In genomic region chr11:60709481-60710465, GRCm38 (mm10) we compare ENCODE assay signal across 14 mouse cellular contexts. TPM values are rescaled to one million over a fixed set of nuclear protein-coding genes. Genes with fewer than 3 reads are reported as not detected.
A peak's percentile ranks its signal among the peaks of the same experiment; 100 is the strongest.
DNase-seq lines count a peak whose midpoint lies in the region; ATAC-seq and TF ChIP-seq lines count a peak whose summit lies in the region.
"Had no signal": no experiment of that assay in that cellular context is flagged by ENCODE, and none has a peak within 500 bp of the region (broad histone marks: within the 10 kb centered on the region; RNA-seq: fewer than 3 reads in every experiment).

No protein-coding gene starts in this region.

- no peaks in the 10 kb centered on the region for H3K79me2 ChIP-seq in heart, adult 2 months (replicated peaks; ENCODE audit: control insufficient read depth, insufficient read depth, low read length)

- no peaks in the 10 kb centered on the region for H3K9me3 ChIP-seq in liver, postnatal 0 days (ENCODE audit: low read length)
- H3K9me3 ChIP-seq in liver, embryonic 11.5 days (ENCODE audit: control insufficient read depth, low read length): no peaks in the 10 kb centered on the region
- H3K9me3 ChIP-seq in E14TG2a.4 (ENCODE audit: low read length): no peaks in the 10 kb centered on the region
- H3K9me3 ChIP-seq in hindbrain, embryonic 16.5 days (ENCODE audit: control insufficient read depth, low read length): no peaks in the 10 kb centered on the region
- H3K9me3 ChIP-seq: limb, embryonic 15.5 days; neural tube, embryonic 12.5 days; stomach, embryonic 15.5 days had no signal

- no peak overlapping the region for H3K4me2 ChIP-seq in liver, postnatal 0 days (ENCODE audit: low read depth, low read length)
- no peak overlapping the region for H3K4me2 ChIP-seq in liver, embryonic 11.5 days
- no peak overlapping the region for H3K4me2 ChIP-seq in hindbrain, embryonic 16.5 days (ENCODE audit: low read length)
- H3K4me2 ChIP-seq: limb, embryonic 15.5 days; neural tube, embryonic 12.5 days; stomach, embryonic 15.5 days had no signal

- H3K27ac ChIP-seq in heart, adult 2 months: no peak overlapping the region
- no peak overlapping the region for H3K27ac ChIP-seq in liver, postnatal 0 days (ENCODE audit: low read depth)
- H3K27ac ChIP-seq in liver, embryonic 11.5 days (ENCODE audit: low read depth, low read length): no peak overlapping the region
- H3K27ac ChIP-seq in hindbrain, embryonic 16.5 days (ENCODE audit: low read depth, low read length): no peak overlapping the region
- H3K27ac ChIP-seq: limb, embryonic 15.5 days; neural tube, embryonic 12.5 days; stomach, embryonic 15.5 days had no signal

- intact Hi-C loops in heart, adult 2 months (cut with DNase I): no loop called here
- intact Hi-C loops in heart, postnatal 25 days (cut with DNase I): no loop called here

- TF ChIP-seq EP300 in heart, adult 2 months (IDR thresholded peaks at IDR 0.05; ENCODE audit: insufficient read depth, low read depth, low read length): no peak
- no peak for TF ChIP-seq EP300 in liver, postnatal 0 days (IDR thresholded peaks at IDR 0.05; ENCODE audit: low read depth)

- TF ChIP-seq POLR2A in heart, adult 2 months (IDR thresholded peaks at IDR 0.05; ENCODE audit: insufficient read depth, low read depth, low read length): no peak

- peaks cover 11% of the 10 kb centered on the region for H3K4me1 ChIP-seq in heart, adult 2 months (ENCODE audit: control insufficient read depth, insufficient read depth, low read length)
- no peaks in the 10 kb centered on the region for H3K4me1 ChIP-seq in liver, postnatal 0 days (ENCODE audit: insufficient read depth)
- H3K4me1 ChIP-seq in liver, embryonic 11.5 days (replicated peaks; ENCODE audit: control insufficient read depth, insufficient read depth, low read length): no peaks in the 10 kb centered on the region
- H3K4me1 ChIP-seq in E14TG2a.4 (replicated peaks; ENCODE audit: low read depth, low read length): peaks cover 80% of the 10 kb centered on the region
- H3K4me1 ChIP-seq in hindbrain, embryonic 16.5 days (ENCODE audit: control insufficient read depth, insufficient read depth, low read depth, low read length): no peaks in the 10 kb centered on the region
- H3K4me1 ChIP-seq: neural tube, embryonic 12.5 days had no signal

- H3K9ac ChIP-seq in heart, adult 2 months (ENCODE audit: low read depth, low read length): no peak overlapping the region
- no peak overlapping the region for H3K9ac ChIP-seq in liver, postnatal 0 days (replicated peaks)
- H3K9ac ChIP-seq in liver, embryonic 11.5 days (ENCODE audit: low read depth, low read length): no peak overlapping the region
- H3K9ac ChIP-seq in hindbrain, embryonic 16.5 days (ENCODE audit: low read depth, low read length): no peak overlapping the region
- H3K9ac ChIP-seq: limb, embryonic 15.5 days; neural tube, embryonic 12.5 days; stomach, embryonic 15.5 days had no signal

- no peak overlapping the region for H3K4me3 ChIP-seq in heart, adult 2 months
- H3K4me3 ChIP-seq in liver, postnatal 0 days (ENCODE audit: low read depth, low read length): no peak overlapping the region
- H3K4me3 ChIP-seq in liver, embryonic 11.5 days (ENCODE audit: low read depth, low read length): no peak overlapping the region
- peak overlapping the region; percentile 20; the same call in 1 of the 2 replicates for H3K4me3 ChIP-seq in E14TG2a.4 (replicated peaks; ENCODE audit: low read length)
- H3K4me3 ChIP-seq in hindbrain, embryonic 16.5 days (ENCODE audit: low read length): no peak overlapping the region
- H3K4me3 ChIP-seq: erythroblast, embryonic 14.5 days; limb, embryonic 15.5 days; neural tube, embryonic 12.5 days; stomach, embryonic 15.5 days had no signal

- peaks cover 5% of the 10 kb centered on the region; the same call in 1 of the 2 replicates for H3K36me3 ChIP-seq in heart, adult 2 months (ENCODE audit: control insufficient read depth, insufficient read depth, low read length)
- peaks cover 81% of the 10 kb centered on the region for H3K36me3 ChIP-seq in liver, postnatal 0 days (replicated peaks; ENCODE audit: insufficient read depth, low read length)
- peaks cover 67% of the 10 kb centered on the region for H3K36me3 ChIP-seq in liver, embryonic 11.5 days (ENCODE audit: control insufficient read depth, insufficient read depth, low read length)
- peaks cover 100% of the 10 kb centered on the region for H3K36me3 ChIP-seq in E14TG2a.4 (ENCODE audit: insufficient read depth, low read length)
- peaks cover 77% of the 10 kb centered on the region for H3K36me3 ChIP-seq in hindbrain, embryonic 16.5 days (ENCODE audit: control insufficient read depth, insufficient read depth, low read length)

- DNase-seq in adrenal gland, adult 8-10 months: peak; percentile 10
- DNase-seq in adrenal gland, postnatal 10 days: no peak
- peak; percentile 3 to 19 for DNase-seq in heart, adult 2 months
- DNase-seq in heart, postnatal 25 days (ENCODE audit: low spot score): no peak
- DNase-seq in liver, postnatal 0 days: peak; percentile 12
- DNase-seq in liver, embryonic 11.5 days (ENCODE audit: low spot score): no peak

- ATAC-seq in liver, postnatal 0 days: no peak
- ATAC-seq in liver, embryonic 11.5 days (replicated peaks; ENCODE audit: low FRiP score): no peak
- no peak for ATAC-seq in hindbrain, embryonic 16.5 days
- ATAC-seq: inflammation-experienced regulatory T-cells, adult 6 months; Patski had no signal

- no peak for TF ChIP-seq CTCF in heart, adult 2 months (IDR thresholded peaks at IDR 0.05)
- no peak for TF ChIP-seq CTCF in liver, postnatal 0 days (IDR thresholded peaks at IDR 0.05; ENCODE audit: low read depth)
- TF ChIP-seq CTCF in E14TG2a.4 (conservative IDR thresholded peaks at IDR 0.05; ENCODE audit: low read length): no peak

- H3K27me3 ChIP-seq in heart, adult 2 months (ENCODE audit: control insufficient read depth, insufficient read depth, low read length): no peaks in the 10 kb centered on the region
- H3K27me3 ChIP-seq in liver, postnatal 0 days (ENCODE audit: insufficient read depth, low read length): no peaks in the 10 kb centered on the region
- no peaks in the 10 kb centered on the region for H3K27me3 ChIP-seq in liver, embryonic 11.5 days (replicated peaks; ENCODE audit: control insufficient read depth, insufficient read depth, low read length)
- H3K27me3 ChIP-seq in E14TG2a.4 (ENCODE audit: insufficient read depth, low read length): no peaks in the 10 kb centered on the region
- no peaks in the 10 kb centered on the region for H3K27me3 ChIP-seq in hindbrain, embryonic 16.5 days (replicated peaks; ENCODE audit: control insufficient read depth, insufficient read depth, low read length)
- H3K27me3 ChIP-seq: limb, embryonic 15.5 days; neural tube, embryonic 12.5 days; Patski; stomach, embryonic 15.5 days had no signal

- WGBS in heart, adult 2 months: 94% methylated on average over 45 of the region's 45 CpGs
- WGBS in liver, postnatal 0 days (ENCODE audit: insufficient replicate concordance): 89% methylated on average over 45 of the region's 45 CpGs
- WGBS in liver, embryonic 11.5 days: 91% methylated on average over 45 of the region's 45 CpGs
- WGBS in hindbrain, embryonic 16.5 days: 93% methylated on average over 45 of the region's 45 CpGs

RNA-seq across cellular contexts. Expression of gene Llgl1, which starts 10.2 kb away (rescaled TPM):
- 10 to 100 TPM; 26.4 to 39.3 (median 32.0) TPM for total RNA-seq in adrenal gland, adult 8-10 months (2022)
- total RNA-seq in adrenal gland, postnatal 10 days (2021): 10 to 100 TPM; 23.0 to 30.4 TPM
- 10 to 100 TPM; 11.1 TPM for total RNA-seq in heart, adult 2 months (2021)
- 23.5 and 25.9 TPM in 2 replicates for polyA plus RNA-seq in heart, adult 2 months (2012; rRNA removed)
- total RNA-seq in heart, postnatal 25 days (2021): 10 to 100 TPM; 11.4 to 12.3 TPM
- polyA plus RNA-seq in liver, postnatal 0 days (2015; fragmentation: Nextera tagmentation; extraction: Ambion mirVana): 4.2 and 4.6 TPM in 2 replicates
- polyA plus RNA-seq in liver, embryonic 11.5 days (2014; fragmentation: Nextera tagmentation; extraction: Ambion mirVana): 35.6 and 35.9 TPM in 2 replicates
- polyA plus RNA-seq in hindbrain, embryonic 16.5 days (2015; fragmentation: Nextera tagmentation; extraction: Ambion mirVana): 42.9 and 52.3 TPM in 2 replicates

RNA-seq across cellular contexts. Expression of gene Flii, which starts 17.3 kb away (rescaled TPM):
- 100 to 1,000 TPM; 162 to 185 (median 177) TPM for total RNA-seq in adrenal gland, adult 8-10 months (2022)
- total RNA-seq in adrenal gland, postnatal 10 days (2021): 100 to 1,000 TPM; 105 to 118 TPM
- total RNA-seq in heart, adult 2 months (2021): 100 to 1,000 TPM; 127 to 130 TPM
- polyA plus RNA-seq in heart, adult 2 months (2012; rRNA removed): 152 and 168 TPM in 2 replicates
- total RNA-seq in heart, postnatal 25 days (2021): 100 to 1,000 TPM; 112 to 120 TPM
- 23.3 and 23.4 TPM in 2 replicates for polyA plus RNA-seq in liver, postnatal 0 days (2015; fragmentation: Nextera tagmentation; extraction: Ambion mirVana)
- 61.3 and 69.2 TPM in 2 replicates for polyA plus RNA-seq in liver, embryonic 11.5 days (2014; fragmentation: Nextera tagmentation; extraction: Ambion mirVana)
- polyA plus RNA-seq in hindbrain, embryonic 16.5 days (2015; fragmentation: Nextera tagmentation; extraction: Ambion mirVana): 73.3 and 84.8 TPM in 2 replicates

RNA-seq across cellular contexts. Expression of gene Mief2, which starts 18.4 kb away (rescaled TPM):
- 10 to 100 TPM; 36.9 to 41.2 (median 38.8) TPM for total RNA-seq in adrenal gland, adult 8-10 months (2022)
- total RNA-seq in adrenal gland, postnatal 10 days (2021): 10 to 100 TPM; 31.8 to 43.9 TPM
- 10 to 100 TPM; 31.1 to 36.2 TPM for total RNA-seq in heart, adult 2 months (2021)
- 34.8 and 42.2 TPM in 2 replicates for polyA plus RNA-seq in heart, adult 2 months (2012; rRNA removed)
- 10 to 100 TPM; 31.6 to 32.9 TPM for total RNA-seq in heart, postnatal 25 days (2021)
- polyA plus RNA-seq in liver, postnatal 0 days (2015; fragmentation: Nextera tagmentation; extraction: Ambion mirVana): 4.5 and 4.9 TPM in 2 replicates
- 8.0 and 8.9 TPM in 2 replicates for polyA plus RNA-seq in liver, embryonic 11.5 days (2014; fragmentation: Nextera tagmentation; extraction: Ambion mirVana)
- 26.2 and 29.7 TPM in 2 replicates for polyA plus RNA-seq in hindbrain, embryonic 16.5 days (2015; fragmentation: Nextera tagmentation; extraction: Ambion mirVana)

Comparison
In these comparisons a context has a peak if more than half of its experiments do, and no peak if none do; other contexts are left out.
1. DNase-seq: peak in adrenal gland, adult 8-10 months (single experiment), heart, adult 2 months (2 of 2) and liver, postnatal 0 days (single experiment); none in adrenal gland, postnatal 10 days (single experiment), heart, postnatal 25 days (single experiment) and liver, embryonic 11.5 days (single experiment).